Mouse (Mus musculus): ENCODE measurements around the gene Elk4. TPM values are rescaled to one million over a fixed set of nuclear protein-coding genes. Genes with fewer than 3 reads are reported as not detected.

Gene Elk4
- total and polyA plus RNA-seq, 3 experiments: 16.8 to 18.9 (median 17.4) TPM

GRCm38 (mm10) chr1:132037746-132038145, 30.3 kb downstream of the Elk4 start:
- Histone ChIP-seq H3K9me3 (replicated peaks; ENCODE audit: low read length) (no peaks in the 10 kb centered on the region), H3K4me1 (ENCODE audit: control insufficient read depth in 1 of 2, insufficient read depth in 2 of 2) (peaks cover 15 to 24% of the 10 kb centered on the region in 2 experiments), H3K4me3 (replicated peaks in 1 of 3; ENCODE audit: low read depth in 2 of 3, low read length in 2 of 3, poor library complexity in 1 of 3) (no peak overlapping the region), H3K79me2 (replicated peaks; ENCODE audit: control insufficient read depth, extremely low read depth, insufficient read depth, poor library complexity, severe bottlenecking) (no peaks in the 10 kb centered on the region), H3K36me3 (replicated peaks in 1 of 2; ENCODE audit: control insufficient read depth in 1 of 2, insufficient read depth in 1 of 2, low read length in 1 of 2) (peaks cover 23 to 56% of the 10 kb centered on the region in 2 experiments), H3K4me2 (ENCODE audit: insufficient read depth, low read depth, poor library complexity, severe bottlenecking) (no peak overlapping the region), H3K9ac (ENCODE audit: insufficient read depth, low read depth) (no peak overlapping the region), H3K27me3 (replicated peaks) (no peaks in the 10 kb centered on the region), H3K27ac (ENCODE audit: insufficient read depth, low read depth) (no peak overlapping the region)
- TF ChIP-seq ETS1 (conservative IDR thresholded peaks at IDR 0.05; ENCODE audit: low read depth, low read length): no peak
- TF ChIP-seq MYC (IDR thresholded peaks at IDR 0.05; ENCODE audit: low read depth, low read length): no peak
- no peak for TF ChIP-seq NRF1 (IDR thresholded peaks at IDR 0.05; ENCODE audit: low read depth, low read length)
- TF ChIP-seq CTCF (conservative IDR thresholded peaks at IDR 0.05 in 1 of 2, IDR thresholded peaks at IDR 0.05 in 1 of 2; ENCODE audit: low read depth in 2 of 2, low read length in 2 of 2): no peak
- in situ Hi-C loops (cut with MboI; ENCODE audit: low pct_ligation_motif_present, low pct_unique_long_range_greater_than_20kb, low sequenced_read_pairs) (no loop called here), dilution Hi-C loops (cut with MboI; ENCODE audit: extremely low pct_ligation_motif_present, extremely low pct_unique_long_range_greater_than_20kb, low sequenced_read_pairs) (no loop called here)
- no peak for DNase-seq (ENCODE audit: extremely low read depth)

GRCm38 (mm10) chr1:132038753-132039152, 31.3 kb downstream of the Elk4 start:
- Histone ChIP-seq H3K27ac (ENCODE audit: insufficient read depth, low read depth) (no peak overlapping the region), H3K4me2 (ENCODE audit: insufficient read depth, low read depth, poor library complexity, severe bottlenecking) (no peak overlapping the region), H3K4me3 (replicated peaks in 1 of 3; ENCODE audit: low read depth in 2 of 3, low read length in 2 of 3, poor library complexity in 1 of 3) (no peak overlapping the region), H3K27me3 (replicated peaks) (no peaks in the 10 kb centered on the region), H3K9ac (ENCODE audit: insufficient read depth, low read depth) (no peak overlapping the region), H3K4me1 (ENCODE audit: control insufficient read depth in 1 of 2, insufficient read depth in 2 of 2) (peaks cover 9 to 14% of the 10 kb centered on the region in 2 experiments; a peak in 3 of 4 replicates), H3K79me2 (replicated peaks; ENCODE audit: control insufficient read depth, extremely low read depth, insufficient read depth, poor library complexity, severe bottlenecking) (no peaks in the 10 kb centered on the region), H3K36me3 (replicated peaks in 1 of 2; ENCODE audit: control insufficient read depth in 1 of 2, insufficient read depth in 1 of 2, low read length in 1 of 2) (peaks cover 15 to 47% of the 10 kb centered on the region in 2 experiments), H3K9me3 (replicated peaks; ENCODE audit: low read length) (no peaks in the 10 kb centered on the region)
- dilution Hi-C loops (cut with MboI; ENCODE audit: extremely low pct_ligation_motif_present, extremely low pct_unique_long_range_greater_than_20kb, low sequenced_read_pairs): no loop called here
- in situ Hi-C loops (cut with MboI; ENCODE audit: low pct_ligation_motif_present, low pct_unique_long_range_greater_than_20kb, low sequenced_read_pairs): no loop called here
- TF ChIP-seq MAFK (IDR thresholded peaks at IDR 0.05; ENCODE audit: insufficient replicate concordance, low read length): no peak
- no peak for TF ChIP-seq POLR2AphosphoS2 (IDR thresholded peaks at IDR 0.05; ENCODE audit: low read depth, low read length)
- TF ChIP-seq TBP (conservative IDR thresholded peaks at IDR 0.05; ENCODE audit: low read depth, low read length): no peak
- TF ChIP-seq USF2 (conservative IDR thresholded peaks at IDR 0.05; ENCODE audit: low read depth, low read length): no peak
- TF ChIP-seq TCF12 (IDR thresholded peaks at IDR 0.05; ENCODE audit: low read depth, low read length): no peak
- no peak for TF ChIP-seq SMC3 (IDR thresholded peaks at IDR 0.05; ENCODE audit: low read depth, low read length)
- TF ChIP-seq RAD21 (IDR thresholded peaks at IDR 0.05; ENCODE audit: low read depth, low read length): no peak
- TF ChIP-seq BHLHE40 (IDR thresholded peaks at IDR 0.05; ENCODE audit: low read depth, low read length): no peak
- DNase-seq (ENCODE audit: extremely low read depth): no peak

DNA sequence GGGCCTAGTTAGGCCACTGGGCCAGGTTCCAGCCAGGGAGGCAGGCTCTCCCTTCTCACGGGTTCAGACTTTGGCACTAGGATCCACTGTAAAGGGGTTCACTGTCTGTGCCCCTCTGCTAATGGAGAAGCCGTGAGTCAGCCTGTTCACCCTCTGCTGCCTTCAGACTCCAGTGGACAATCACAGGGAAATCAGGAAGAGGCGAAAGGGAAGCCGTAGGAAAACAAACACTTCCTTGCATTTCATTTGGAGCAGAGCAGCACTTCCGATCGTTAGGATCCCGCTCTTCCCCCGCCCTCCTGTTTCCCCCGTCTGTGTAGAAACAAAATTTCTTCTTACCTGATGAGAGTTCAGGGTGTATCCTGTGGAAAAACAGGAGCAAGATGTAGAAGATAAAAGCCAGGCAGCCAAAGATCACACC, 32.8 kb downstream of the Elk4 start:
- dilution Hi-C loops (cut with MboI; ENCODE audit: extremely low pct_ligation_motif_present, extremely low pct_unique_long_range_greater_than_20kb, low sequenced_read_pairs): no loop called here

More for the DNA sequence above, 32.8 kb downstream of the Elk4 start:
- H3K9me3 ChIP-seq (replicated peaks; ENCODE audit: low read length): no peaks in the 10 kb centered on the region
- TF ChIP-seq ETS1 (conservative IDR thresholded peaks at IDR 0.05; ENCODE audit: low read depth, low read length): no peak
- TF ChIP-seq CHD2 (IDR thresholded peaks at IDR 0.05; ENCODE audit: low read length): no peak
- no peak for TF ChIP-seq USF1 (IDR thresholded peaks at IDR 0.05; ENCODE audit: low read depth, low read length)
- no peak for TF ChIP-seq MAX (IDR thresholded peaks at IDR 0.05; ENCODE audit: low read length)
- no peak for TF ChIP-seq POLR2A (IDR thresholded peaks at IDR 0.05; ENCODE audit: low read depth, low read length)
- no peak for TF ChIP-seq POLR2AphosphoS2 (IDR thresholded peaks at IDR 0.05; ENCODE audit: low read depth, low read length)
- TF ChIP-seq RAD21 (IDR thresholded peaks at IDR 0.05; ENCODE audit: low read depth, low read length): no peak
- TF ChIP-seq ZKSCAN1 (IDR thresholded peaks at IDR 0.05; ENCODE audit: borderline replicate concordance, low read depth, low read length): no peak
- no peak for TF ChIP-seq ZMIZ1 (IDR thresholded peaks at IDR 0.05; ENCODE audit: low read depth, low read length)
- no peak for TF ChIP-seq SIN3A (IDR thresholded peaks at IDR 0.05; ENCODE audit: low read length)
- TF ChIP-seq SMC3 (IDR thresholded peaks at IDR 0.05; ENCODE audit: low read depth, low read length): no peak
- TF ChIP-seq GABPA (IDR thresholded peaks at IDR 0.05; ENCODE audit: insufficient replicate concordance, low read depth, low read length): no peak
- no peak for TF ChIP-seq TBP (conservative IDR thresholded peaks at IDR 0.05; ENCODE audit: low read depth, low read length)
- no peak for TF ChIP-seq ZC3H11A (IDR thresholded peaks at IDR 0.05; ENCODE audit: low read depth, low read length)
- in situ Hi-C loops (cut with MboI; ENCODE audit: low pct_ligation_motif_present, low pct_unique_long_range_greater_than_20kb, low sequenced_read_pairs): loop anchor here (5.0 kb wide), 1 partner anchor 33 kb away; the partner anchor contains the start of gene Elk4
- H3K27me3 ChIP-seq (replicated peaks): no peaks in the 10 kb centered on the region
- H3K4me2 ChIP-seq (ENCODE audit: insufficient read depth, low read depth, poor library complexity, severe bottlenecking): no peak overlapping the region
- peaks cover under 1% of the 10 kb centered on the region in 2 experiments; a peak in 2 of 4 replicates for H3K4me1 ChIP-seq (ENCODE audit: control insufficient read depth in 1 of 2, insufficient read depth in 2 of 2)
- no peak for DNase-seq (ENCODE audit: extremely low read depth)
- no peaks in the 10 kb centered on the region for H3K79me2 ChIP-seq (replicated peaks; ENCODE audit: control insufficient read depth, extremely low read depth, insufficient read depth, poor library complexity, severe bottlenecking)
- H3K27ac ChIP-seq (ENCODE audit: insufficient read depth, low read depth): no peak overlapping the region
- no peak overlapping the region for H3K9ac ChIP-seq (ENCODE audit: insufficient read depth, low read depth)
- H3K4me3 ChIP-seq (replicated peaks in 1 of 3; ENCODE audit: low read depth in 2 of 3, low read length in 2 of 3, poor library complexity in 1 of 3): no peak overlapping the region
- peaks cover 6 to 33% of the 10 kb centered on the region in 2 experiments for H3K36me3 ChIP-seq (replicated peaks in 1 of 2; ENCODE audit: control insufficient read depth in 1 of 2, insufficient read depth in 1 of 2, low read length in 1 of 2)
